Mouse (Mus musculus) intestine, postnatal 0 days (tissue): ENCODE measurements around the gene Pld3. TPM values are rescaled to one million over a fixed set of nuclear protein-coding genes. Genes with fewer than 3 reads are reported as not detected.

Experiments used
- ATAC-seq: fragments of 200-750 bp; cut with Nextera tagmentation; 2 replicates; pipeline ENCODE4 v1.8.0; 2017; ENCODE audit warnings: mild to moderate bottlenecking, moderate TSS enrichment, moderate library complexity
- H3K27ac ChIP-seq: fragments of 300-500 bp; sonication (generic); 2 replicates; pipeline ENCODE4 v1.5.1; 2014; ENCODE audit warnings: mild to moderate bottlenecking, low read depth, low read length, moderate library complexity
- H3K27me3 ChIP-seq: fragments of 300-500 bp; sonication (generic); replicated peaks from 2 replicates; pipeline ENCODE4 v1.6.1; 2014; ENCODE audit warnings: low read length, mixed read lengths; ENCODE audit not compliant: control insufficient read depth, insufficient read depth
- H3K36me3 ChIP-seq: fragments of 300-500 bp; sonication (generic); 2 replicates; pipeline ENCODE4 v1.6.1; 2014; ENCODE audit warnings: mild to moderate bottlenecking, moderate library complexity; ENCODE audit not compliant: control insufficient read depth, insufficient read depth
- H3K4me1 ChIP-seq: fragments of 300-500 bp; sonication (generic); replicated peaks from 2 replicates; pipeline ENCODE4 v1.6.1; 2014; ENCODE audit warnings: antibody characterized with exemption, low read length, mixed read lengths; ENCODE audit not compliant: control insufficient read depth, insufficient read depth
- H3K4me2 ChIP-seq: fragments of 300-500 bp; sonication (generic); replicated peaks from 2 replicates; pipeline ENCODE4 v1.6.1; 2014; ENCODE audit warnings: low read depth, mild to moderate bottlenecking, moderate library complexity
- H3K4me3 ChIP-seq: fragments of 300-500 bp; sonication (generic); 2 replicates; pipeline ENCODE4 v1.5.1; 2014; ENCODE audit warnings: low read depth, low read length
- H3K9ac ChIP-seq: fragments of 300-500 bp; sonication (generic); 2 replicates; pipeline ENCODE4 v1.6.1; 2014; ENCODE audit warnings: mild to moderate bottlenecking, low read depth, low read length
- H3K9me3 ChIP-seq: fragments of 300-500 bp; sonication (generic); 2 replicates; pipeline ENCODE4 v1.6.1; 2016; ENCODE audit warnings: mixed run types; ENCODE audit not compliant: control insufficient read depth
- CTCF ChIP-seq: sonication (generic); IDR thresholded peaks from 2 replicates; pipeline ENCODE4 v1.5.1; 2016; ENCODE audit warnings: low read depth, mild to moderate bottlenecking, control low read depth, antibody characterized with exemption, moderate library complexity
- WGBS: fragments of 180-500 bp; shearing (Covaris S2); extraction: QIAGEN DNeasy Blood & Tissue Kit; methylation state at CpG from one replicate; pipeline ENCODE4 v1.1.7; 2014; 5-methylcytosine and 5-hydroxymethylcytosine counted together
- polyA plus RNA-seq: library from polyadenylated mRNA; unstranded; fragments of >200 nt; fragmentation: Nextera tagmentation; extraction: Ambion mirVana; gene quantifications from 2 replicates; pipeline ENCODE4 v1.2.1, GENCODE M21; 2015

Pld3 gene
- polyA plus RNA-seq, 1 experiment from 2014 or later = 48.7 TPM

- Histone ChIP-seq H3K9ac (no peak overlapping the region), H3K27ac (no peak overlapping the region), H3K4me1 (no peaks in the 10 kb centered on the region), H3K27me3 (no peaks in the 10 kb centered on the region), H3K4me3 (no peak overlapping the region), H3K9me3 (no peaks in the 10 kb centered on the region), H3K36me3 (peaks cover 6% of the 10 kb centered on the region; the same call in 1 of the 2 replicates), H3K4me2 (no peak overlapping the region)
- 86% methylated on average over 16 of the region's 16 CpGs for WGBS
- TF ChIP-seq CTCF = no peak
- ATAC-seq = no peak
These were observed 11.6 kb downstream of the Pld3 start for GRCm38 (mm10) chr7:27541431-27541830.

DNA sequence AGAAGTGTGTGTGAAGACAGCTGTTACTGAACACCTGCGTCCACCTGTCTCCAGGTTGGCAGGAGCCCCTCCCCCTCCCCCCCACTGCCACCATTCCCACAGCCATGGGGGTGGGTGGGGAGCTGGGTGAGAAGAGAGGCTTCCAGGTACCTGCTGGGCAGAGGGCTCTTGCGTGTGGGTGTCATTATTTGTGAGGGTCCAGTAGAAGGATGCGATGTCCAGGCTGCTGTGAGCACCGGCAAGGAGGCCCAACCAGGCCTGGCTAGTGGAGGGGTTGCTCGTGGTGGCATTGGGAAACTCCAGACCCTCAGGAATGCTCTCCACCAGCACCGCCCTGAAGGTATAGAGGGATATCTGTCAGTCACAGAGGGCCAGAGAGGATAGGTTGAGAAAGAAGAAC lies 12.1 kb downstream of the Pld3 start:
- no peak for ATAC-seq
- H3K27ac ChIP-seq = no peak overlapping the region
- WGBS = 81% methylated on average over 6 of the region's 6 CpGs
- H3K4me2 ChIP-seq = no peak overlapping the region
- no peak overlapping the region for H3K9ac ChIP-seq
- peaks cover 6% of the 10 kb centered on the region; the same call in 1 of the 2 replicates for H3K36me3 ChIP-seq
- H3K27me3 ChIP-seq = no peaks in the 10 kb centered on the region
- H3K4me1 ChIP-seq = no peaks in the 10 kb centered on the region
- H3K9me3 ChIP-seq = no peaks in the 10 kb centered on the region
- TF ChIP-seq CTCF = no peak
- H3K4me3 ChIP-seq = no peak overlapping the region

- no peak overlapping the region for H3K27ac ChIP-seq
- no peaks in the 10 kb centered on the region for H3K4me1 ChIP-seq
- 54% methylated on average over 2 of the region's 2 CpGs for WGBS
- no peak overlapping the region for H3K4me3 ChIP-seq
- no peak overlapping the region for H3K4me2 ChIP-seq
- H3K27me3 ChIP-seq = no peaks in the 10 kb centered on the region
- ATAC-seq = no peak
- H3K9me3 ChIP-seq = no peaks in the 10 kb centered on the region
- H3K36me3 ChIP-seq = peaks cover 8% of the 10 kb centered on the region; the same call in 1 of the 2 replicates
- H3K9ac ChIP-seq = no peak overlapping the region
- no peak for TF ChIP-seq CTCF
These were observed 12.5 kb downstream of the Pld3 start for GRCm38 (mm10) chr7:27540521-27540920.

GRCm38 (mm10) chr7:27538797-27539196 lies 14.2 kb downstream of the Pld3 start:
- Histone ChIP-seq H3K4me2 (no peak overlapping the region), H3K9ac (no peak overlapping the region), H3K4me1 (no peaks in the 10 kb centered on the region), H3K27ac (no peak overlapping the region), H3K4me3 (no peak overlapping the region), H3K36me3 (peaks cover 14% of the 10 kb centered on the region; the same call in 1 of the 2 replicates), H3K9me3 (no peaks in the 10 kb centered on the region), H3K27me3 (no peaks in the 10 kb centered on the region)
- 90% methylated on average over 2 of the region's 2 CpGs for WGBS
- ATAC-seq = no peak
- no peak for TF ChIP-seq CTCF

DNA sequence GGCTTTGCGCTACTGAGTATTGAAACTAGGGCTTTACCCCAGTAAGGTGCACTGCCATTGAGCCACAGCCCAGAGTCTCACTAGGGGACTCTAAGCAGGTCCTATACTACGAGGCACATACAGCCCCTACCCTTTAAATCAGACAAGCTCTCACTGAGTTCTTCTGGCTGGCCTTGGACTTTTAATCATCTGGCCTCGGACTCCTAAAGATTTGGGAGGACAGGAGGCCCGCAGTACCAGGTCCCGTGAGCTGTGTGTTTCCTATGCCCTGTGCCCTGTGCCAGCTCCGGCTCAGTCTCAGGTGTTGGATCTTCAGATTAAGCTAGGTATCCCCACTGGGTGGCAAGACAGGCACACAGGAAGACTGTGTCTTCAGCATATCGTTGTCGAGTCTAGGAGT lies 15.0 kb downstream of the Pld3 start:
- Histone ChIP-seq H3K4me1 (no peaks in the 10 kb centered on the region), H3K36me3 (peaks cover 18% of the 10 kb centered on the region; the same call in 1 of the 2 replicates), H3K9me3 (no peaks in the 10 kb centered on the region), H3K9ac (no peak overlapping the region), H3K27ac (no peak overlapping the region), H3K4me3 (no peak overlapping the region), H3K27me3 (no peaks in the 10 kb centered on the region), H3K4me2 (no peak overlapping the region)
- no peak for TF ChIP-seq CTCF
- no peak for ATAC-seq
- 77% methylated on average over 8 of the region's 8 CpGs for WGBS

GRCm38 (mm10) chr7:27536618-27537017 lies 16.4 kb downstream of the Pld3 start:
- TF ChIP-seq CTCF = no peak
- no peak overlapping the region for H3K4me2 ChIP-seq
- peaks cover 28% of the 10 kb centered on the region; the same call in 1 of the 2 replicates for H3K36me3 ChIP-seq
- WGBS = 88% methylated on average over 6 of the region's 6 CpGs
- H3K27ac ChIP-seq = no peak overlapping the region
- no peak overlapping the region for H3K9ac ChIP-seq
- ATAC-seq = no peak
- no peaks in the 10 kb centered on the region for H3K27me3 ChIP-seq
- H3K4me1 ChIP-seq = no peaks in the 10 kb centered on the region
- H3K9me3 ChIP-seq = no peaks in the 10 kb centered on the region
- no peak overlapping the region for H3K4me3 ChIP-seq

DNA sequence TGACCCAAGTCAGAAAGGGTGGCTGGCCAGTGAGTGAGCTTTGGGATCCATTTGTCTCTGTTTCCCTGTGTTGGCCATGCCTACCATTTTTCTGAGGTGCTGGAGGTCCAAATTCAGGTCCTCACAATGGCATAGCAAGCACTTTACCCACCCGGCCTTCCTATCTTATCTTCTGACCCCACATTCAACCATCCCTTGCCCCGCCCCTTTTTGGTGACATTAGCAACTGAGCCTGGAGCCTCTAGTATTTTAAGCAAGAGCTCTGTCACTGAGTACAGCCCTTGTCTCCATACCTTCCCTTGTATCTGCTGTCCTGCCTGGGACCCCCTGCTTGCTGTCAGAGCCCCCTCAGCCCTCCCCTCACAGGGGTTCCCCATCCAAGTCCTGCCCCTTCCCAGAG lies 17.6 kb downstream of the Pld3 start:
- no peak for ATAC-seq
- Histone ChIP-seq H3K27me3 (no peaks in the 10 kb centered on the region), H3K36me3 (peaks cover 38% of the 10 kb centered on the region; the same call in 1 of the 2 replicates), H3K4me1 (no peaks in the 10 kb centered on the region), H3K9ac (no peak overlapping the region), H3K27ac (no peak overlapping the region), H3K4me2 (no peak overlapping the region), H3K4me3 (no peak overlapping the region), H3K9me3 (no peaks in the 10 kb centered on the region)
- WGBS = 59% methylated on average over 2 of the region's 2 CpGs
- TF ChIP-seq CTCF = no peak
